Mouse (Mus musculus) megakaryocyte, embryonic 14.5 days (primary cell): ENCODE data around the gene Pcmt1.

Experiments
- FLI1 ChIP-seq: IDR thresholded peaks from 2 replicates; pipeline ENCODE4 v1.6.1; 2012; ENCODE audit warnings: low read length, inconsistent platforms, mixed read lengths
- GATA1 ChIP-seq: IDR thresholded peaks from 3 replicates; pipeline ENCODE4 v1.6.1; 2012; ENCODE audit warnings: mixed read lengths, low read length, inconsistent platforms, borderline replicate concordance

GRCm38 (mm10) chr10:7630286-7630685 is 50.6 kb downstream of the Pcmt1 start:
- TF ChIP-seq GATA1 (no peak), FLI1 (no peak)
